Mouse (Mus musculus) hindbrain, embryonic 16.5 days (tissue): ENCODE data around the gene Mypn. TPM values are rescaled to one million over a fixed set of nuclear protein-coding genes. Genes with fewer than 3 reads are reported as not detected.

ENCODE experiments used
- ATAC-seq: fragments of 200-750 bp; cut with Nextera tagmentation; 2 replicates; pipeline ENCODE4 v1.8.0; 2017; ENCODE audit warnings: moderate TSS enrichment, moderate library complexity
- H3K27ac ChIP-seq: fragments of 300-500 bp; sonication (generic); 2 replicates; pipeline ENCODE4 v1.5.1; 2014; ENCODE audit warnings: low read depth, mild to moderate bottlenecking, control low read depth, low read length, moderate library complexity
- H3K27me3 ChIP-seq: fragments of 300-500 bp; sonication (generic); replicated peaks from 2 replicates; pipeline ENCODE4 v1.6.1; 2014; ENCODE audit warnings: low read length; ENCODE audit not compliant: control insufficient read depth, insufficient read depth
- H3K36me3 ChIP-seq: fragments of 300-500 bp; sonication (generic); 2 replicates; pipeline ENCODE4 v1.6.1; 2014; ENCODE audit warnings: mild to moderate bottlenecking, low read length, moderate library complexity, mixed read lengths; ENCODE audit not compliant: control insufficient read depth, insufficient read depth
- H3K4me1 ChIP-seq: fragments of 300-500 bp; sonication (generic); 2 replicates; pipeline ENCODE4 v1.6.1; 2014; ENCODE audit warnings: low read depth, low read length; ENCODE audit not compliant: control insufficient read depth, insufficient read depth
- H3K4me2 ChIP-seq: fragments of 300-500 bp; sonication (generic); 2 replicates; pipeline ENCODE4 v1.6.1; 2014; ENCODE audit warnings: mild to moderate bottlenecking, low read length, control low read depth, moderate library complexity
- H3K4me3 ChIP-seq: fragments of 300-500 bp; sonication (generic); 2 replicates; pipeline ENCODE4 v1.5.1; 2014; ENCODE audit warnings: mild to moderate bottlenecking, low read length, control low read depth, moderate library complexity
- H3K9ac ChIP-seq: fragments of 300-500 bp; sonication (generic); 2 replicates; pipeline ENCODE4 v1.6.1; 2014; ENCODE audit warnings: low read depth, mild to moderate bottlenecking, control low read depth, low read length, moderate library complexity
- H3K9me3 ChIP-seq: fragments of 300-500 bp; sonication (generic); 2 replicates; pipeline ENCODE4 v1.6.1; 2014; ENCODE audit warnings: mild to moderate bottlenecking, low read length, moderate library complexity; ENCODE audit not compliant: control insufficient read depth
- WGBS: fragments of 180-500 bp; shearing (Covaris S2); extraction: QIAGEN DNeasy Blood & Tissue Kit; methylation state at CpG from one replicate; pipeline ENCODE4 v1.1.7; 2014; 5-methylcytosine and 5-hydroxymethylcytosine counted together
- polyA plus RNA-seq: library from polyadenylated mRNA; unstranded; fragments of >200 nt; fragmentation: Nextera tagmentation; extraction: Ambion mirVana; gene quantifications from 2 replicates; pipeline ENCODE4 v1.2.1, GENCODE M21; 2015

The Mypn gene
- polyA plus RNA-seq, 1 experiment from 2014 or later, result 1.0 TPM

- Histone ChIP-seq H3K4me3 (no peak overlapping the region), H3K27ac (no peak overlapping the region), H3K36me3 (no peaks in the 10 kb centered on the region), H3K9ac (no peak overlapping the region), H3K9me3 (no peaks in the 10 kb centered on the region), H3K4me1 (no peaks in the 10 kb centered on the region), H3K27me3 (no peaks in the 10 kb centered on the region), H3K4me2 (no peak overlapping the region)
- ATAC-seq, result no peak
- WGBS, result 85% methylated on average over 1 of the region's 1 CpGs
These were observed 22.6 kb downstream of the Mypn start for GRCm38 (mm10) chr10:63181166-63181565.

- Histone ChIP-seq H3K27me3 (no peaks in the 10 kb centered on the region), H3K4me3 (no peak overlapping the region), H3K4me2 (no peak overlapping the region), H3K27ac (no peak overlapping the region), H3K9me3 (no peaks in the 10 kb centered on the region), H3K9ac (no peak overlapping the region), H3K4me1 (no peaks in the 10 kb centered on the region), H3K36me3 (no peaks in the 10 kb centered on the region)
- no peak for ATAC-seq
- 74% methylated on average over 10 of the region's 10 CpGs for WGBS
These were observed 24.2 kb downstream of the Mypn start for GRCm38 (mm10) chr10:63179524-63179923.

- Histone ChIP-seq H3K9ac (no peak overlapping the region), H3K36me3 (no peaks in the 10 kb centered on the region), H3K9me3 (no peaks in the 10 kb centered on the region), H3K4me1 (no peaks in the 10 kb centered on the region), H3K27ac (no peak overlapping the region), H3K4me3 (no peak overlapping the region), H3K27me3 (no peaks in the 10 kb centered on the region), H3K4me2 (no peak overlapping the region)
- WGBS, result 93% methylated on average over 2 of the region's 2 CpGs
- no peak for ATAC-seq
These were observed 25.4 kb downstream of the Mypn start for GRCm38 (mm10) chr10:63178318-63178717.

GRCm38 (mm10) chr10:63177286-63178140 lies 26.2 kb downstream of the Mypn start:
- Histone ChIP-seq H3K4me1 (no peaks in the 10 kb centered on the region), H3K9ac (no peak overlapping the region), H3K4me2 (no peak overlapping the region), H3K9me3 (no peaks in the 10 kb centered on the region), H3K27ac (no peak overlapping the region), H3K4me3 (no peak overlapping the region), H3K36me3 (no peaks in the 10 kb centered on the region), H3K27me3 (no peaks in the 10 kb centered on the region)
- ATAC-seq, result no peak
- 79% methylated on average over 21 of the region's 21 CpGs for WGBS

GRCm38 (mm10) chr10:63176471-63176931 lies 27.3 kb downstream of the Mypn start:
- Histone ChIP-seq H3K4me2 (no peak overlapping the region), H3K27ac (no peak overlapping the region), H3K9ac (no peak overlapping the region), H3K36me3 (no peaks in the 10 kb centered on the region), H3K4me1 (no peaks in the 10 kb centered on the region), H3K9me3 (no peaks in the 10 kb centered on the region), H3K27me3 (no peaks in the 10 kb centered on the region), H3K4me3 (no peak overlapping the region)
- no peak for ATAC-seq
- 91% methylated on average over 8 of the region's 8 CpGs for WGBS

- no peaks in the 10 kb centered on the region for H3K9me3 ChIP-seq
- WGBS, result 83% methylated on average over 3 of the region's 3 CpGs
- H3K4me3 ChIP-seq, result no peak overlapping the region
- no peak overlapping the region for H3K9ac ChIP-seq
- no peaks in the 10 kb centered on the region for H3K27me3 ChIP-seq
- H3K4me2 ChIP-seq, result no peak overlapping the region
- H3K4me1 ChIP-seq, result no peaks in the 10 kb centered on the region
- ATAC-seq, result no peak
- H3K27ac ChIP-seq, result no peak overlapping the region
- no peaks in the 10 kb centered on the region for H3K36me3 ChIP-seq
These were observed 31.7 kb downstream of the Mypn start for GRCm38 (mm10) chr10:63172089-63172488.

- no peak for ATAC-seq
- no peak overlapping the region for H3K4me3 ChIP-seq
- WGBS, result 85% methylated on average over 11 of the region's 11 CpGs
- no peaks in the 10 kb centered on the region for H3K9me3 ChIP-seq
- H3K4me1 ChIP-seq, result no peaks in the 10 kb centered on the region
- no peak overlapping the region for H3K9ac ChIP-seq
- H3K27me3 ChIP-seq, result no peaks in the 10 kb centered on the region
- no peak overlapping the region for H3K4me2 ChIP-seq
- H3K36me3 ChIP-seq, result no peaks in the 10 kb centered on the region
- H3K27ac ChIP-seq, result no peak overlapping the region
These were observed 34.2 kb downstream of the Mypn start for GRCm38 (mm10) chr10:63169503-63169902.

GRCm38 (mm10) chr10:63168124-63168523 lies 35.6 kb downstream of the Mypn start:
- Histone ChIP-seq H3K27ac (no peak overlapping the region), H3K9ac (no peak overlapping the region), H3K27me3 (no peaks in the 10 kb centered on the region), H3K4me2 (no peak overlapping the region), H3K4me3 (no peak overlapping the region), H3K36me3 (no peaks in the 10 kb centered on the region), H3K4me1 (no peaks in the 10 kb centered on the region), H3K9me3 (no peaks in the 10 kb centered on the region)
- 94% methylated on average over 12 of the region's 12 CpGs for WGBS
- ATAC-seq, result no peak

- Histone ChIP-seq H3K4me2 (no peak overlapping the region), H3K4me1 (no peaks in the 10 kb centered on the region), H3K4me3 (no peak overlapping the region), H3K9me3 (no peaks in the 10 kb centered on the region), H3K9ac (no peak overlapping the region), H3K27ac (no peak overlapping the region), H3K36me3 (no peaks in the 10 kb centered on the region), H3K27me3 (no peaks in the 10 kb centered on the region)
- 87% methylated on average over 10 of the region's 10 CpGs for WGBS
- no peak for ATAC-seq
These were observed 36.3 kb downstream of the Mypn start for GRCm38 (mm10) chr10:63167241-63167995.
